Mouse (Mus musculus): ENCODE measurements at regions not wholly inside any gene's neighbourhood (a gene's known extent, or its start where the extent isn't known, plus 50 kb on each side); places are given as distances from the start of the nearest gene placed in this dataset.

GRCm38 (mm10) chr6:14044654-14045053, 173.3 kb upstream of the 2610001J05Rik start:
- Histone ChIP-seq H3K4me3 (replicated peaks; ENCODE audit: insufficient read depth, low read depth, low read length) (no peak overlapping the region), H3K27me3 (ENCODE audit: control insufficient read depth, insufficient read depth, low read length) (no peaks in the 10 kb centered on the region), H3K27ac (ENCODE audit: insufficient read depth, low read length) (no peak overlapping the region), H3K4me1 (ENCODE audit: control insufficient read depth, insufficient read depth, low read length) (no peaks in the 10 kb centered on the region)
- 86% methylated on average over 3 of the region's 3 CpGs for WGBS
- no peak for TF ChIP-seq CTCF (IDR thresholded peaks at IDR 0.05; ENCODE audit: borderline replicate concordance, insufficient read depth, low read depth, low read length)
- TF ChIP-seq POLR2A (IDR thresholded peaks at IDR 0.05; ENCODE audit: borderline replicate concordance, insufficient read depth, low read length): no peak
- DNase-seq: no peak

- no peak overlapping the region for H3K27ac ChIP-seq (ENCODE audit: insufficient read depth, low read length)
- no peaks in the 10 kb centered on the region for H3K4me1 ChIP-seq (ENCODE audit: control insufficient read depth, insufficient read depth, low read length)
- no peaks in the 10 kb centered on the region for H3K27me3 ChIP-seq (ENCODE audit: control insufficient read depth, insufficient read depth, low read length)
- no peak for TF ChIP-seq CTCF (IDR thresholded peaks at IDR 0.05; ENCODE audit: borderline replicate concordance, insufficient read depth, low read depth, low read length)
- no peak for TF ChIP-seq POLR2A (IDR thresholded peaks at IDR 0.05; ENCODE audit: borderline replicate concordance, insufficient read depth, low read length)
- DNase-seq: no peak
- WGBS: 94% methylated on average over 2 of the region's 2 CpGs
- no peak overlapping the region for H3K4me3 ChIP-seq (replicated peaks; ENCODE audit: insufficient read depth, low read depth, low read length)
Observed at GRCm38 (mm10) chr6:14025898-14026297, 154.6 kb upstream of the 2610001J05Rik start.

DNA sequence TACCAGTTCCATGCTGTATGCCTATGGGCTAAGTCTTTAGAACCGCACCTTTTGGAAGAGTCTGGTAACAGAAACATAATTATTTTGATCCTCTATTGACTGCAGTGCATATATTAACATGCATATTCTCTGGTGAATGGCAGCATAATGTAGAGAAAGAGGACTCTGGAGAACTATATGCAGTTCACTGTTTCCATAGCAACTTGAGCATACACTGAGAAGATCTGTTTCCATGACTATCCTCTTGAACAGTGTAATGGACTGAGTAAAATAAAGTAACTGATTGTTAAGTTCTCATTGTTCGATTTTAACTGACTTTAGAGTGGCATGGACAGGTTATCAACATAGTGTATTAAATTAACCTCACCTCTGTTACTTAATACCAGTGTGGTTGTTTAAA, 147.6 kb upstream of the 2610001J05Rik start:
- WGBS: 68% methylated on average over 2 of the region's 2 CpGs
- Histone ChIP-seq H3K4me3 (replicated peaks; ENCODE audit: insufficient read depth, low read depth, low read length) (no peak overlapping the region), H3K4me1 (ENCODE audit: control insufficient read depth, insufficient read depth, low read length) (no peaks in the 10 kb centered on the region), H3K27ac (ENCODE audit: insufficient read depth, low read length) (no peak overlapping the region), H3K27me3 (ENCODE audit: control insufficient read depth, insufficient read depth, low read length) (no peaks in the 10 kb centered on the region)
- TF ChIP-seq POLR2A (IDR thresholded peaks at IDR 0.05; ENCODE audit: borderline replicate concordance, insufficient read depth, low read length) (no peak), CTCF (IDR thresholded peaks at IDR 0.05; ENCODE audit: borderline replicate concordance, insufficient read depth, low read depth, low read length) (no peak)
- no peak for DNase-seq

DNA sequence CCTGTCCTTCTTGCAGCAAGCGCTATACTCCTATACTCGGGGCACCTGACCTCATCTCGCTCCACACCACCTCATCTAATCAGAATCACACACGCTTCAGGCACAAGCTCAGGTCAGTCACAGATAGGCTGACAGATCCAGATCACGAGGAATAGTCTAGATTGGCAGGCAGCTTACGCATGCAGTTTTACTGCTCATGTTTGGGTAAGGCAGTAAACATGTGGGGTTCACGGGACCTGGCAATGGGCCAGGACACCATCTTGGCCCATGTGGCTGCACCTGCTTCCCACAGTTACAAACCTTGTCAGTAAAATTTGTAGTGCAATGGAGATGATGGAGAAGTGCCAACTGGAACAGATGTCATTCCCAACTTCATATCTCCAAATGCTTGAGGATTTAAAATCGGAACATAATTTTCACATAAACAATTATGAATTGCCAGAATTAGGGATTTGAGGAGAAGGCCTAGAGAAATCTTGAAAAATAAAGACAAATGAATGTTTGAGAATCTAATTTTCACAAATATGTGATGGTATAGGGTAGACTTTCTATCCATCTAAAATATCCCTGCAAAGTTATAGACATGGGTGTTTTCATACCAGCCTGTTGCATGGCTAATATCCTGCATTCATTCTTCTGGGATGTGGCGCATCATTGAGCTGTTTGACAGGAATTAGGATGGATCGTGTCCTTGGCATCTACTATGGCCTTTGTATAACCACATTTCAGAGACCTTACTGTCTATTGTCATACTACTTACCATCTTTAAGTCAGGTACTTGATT, 111.5 kb upstream of the 2610001J05Rik start:
- DNase-seq: peak; percentile 80 to 85
- no peaks in the 10 kb centered on the region for H3K27me3 ChIP-seq (ENCODE audit: control insufficient read depth, insufficient read depth, low read length)
- 0 out of 2 replicates have a peak, but pooled peaks have one; percentile 15 for TF ChIP-seq POLR2A (IDR thresholded peaks at IDR 0.05; ENCODE audit: borderline replicate concordance, insufficient read depth, low read length)
- TF ChIP-seq CTCF (IDR thresholded peaks at IDR 0.05; ENCODE audit: borderline replicate concordance, insufficient read depth, low read depth, low read length): no peak
- peaks cover 3% of the 10 kb centered on the region; the same call in 1 of the 2 replicates for H3K4me1 ChIP-seq (ENCODE audit: control insufficient read depth, insufficient read depth, low read length)
- peak overlapping the region; percentile 66; the same call in 1 of the 2 replicates for H3K27ac ChIP-seq (ENCODE audit: insufficient read depth, low read length)
- peak overlapping the region; percentile 43 for H3K4me3 ChIP-seq (replicated peaks; ENCODE audit: insufficient read depth, low read depth, low read length)
- WGBS: 23% methylated on average over 10 of the region's 10 CpGs

GRCm38 (mm10) chr6:13974710-13975506, 103.6 kb upstream of the 2610001J05Rik start:
- Histone ChIP-seq H3K4me1 (ENCODE audit: control insufficient read depth, insufficient read depth, low read length) (peaks cover 2% of the 10 kb centered on the region; the same call in 1 of the 2 replicates), H3K27ac (ENCODE audit: insufficient read depth, low read length) (0 out of 2 replicates have a peak overlapping the region, but pooled peaks have one; percentile 84), H3K4me3 (replicated peaks; ENCODE audit: insufficient read depth, low read depth, low read length) (peak overlapping the region; percentile 44), H3K27me3 (ENCODE audit: control insufficient read depth, insufficient read depth, low read length) (no peaks in the 10 kb centered on the region)
- TF ChIP-seq CTCF (IDR thresholded peaks at IDR 0.05; ENCODE audit: borderline replicate concordance, insufficient read depth, low read depth, low read length): no peak
- no peak for TF ChIP-seq POLR2A (IDR thresholded peaks at IDR 0.05; ENCODE audit: borderline replicate concordance, insufficient read depth, low read length)
- DNase-seq: peak; percentile 18 to 35
- WGBS: 34% methylated on average over 14 of the region's 14 CpGs

DNA sequence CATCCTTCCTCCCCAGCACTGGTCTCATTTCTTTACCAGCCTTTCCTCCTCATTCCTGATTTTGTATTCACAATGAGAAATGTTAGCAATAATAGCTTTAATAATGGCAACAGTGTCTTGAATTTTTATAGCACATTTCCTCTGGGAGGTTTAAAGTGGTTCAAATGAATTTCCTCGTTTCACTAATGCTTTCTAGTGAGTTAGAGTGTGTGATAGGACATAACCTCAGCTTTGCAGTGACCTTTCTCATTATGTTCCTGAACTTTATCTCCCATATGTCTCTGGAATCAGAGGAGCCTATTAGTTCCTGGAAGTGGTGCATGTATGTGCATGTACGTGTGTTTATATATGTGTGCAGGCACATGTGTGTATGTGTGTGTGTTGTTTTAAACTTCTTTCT, 93.2 kb upstream of the 2610001J05Rik start:
- H3K4me1 ChIP-seq (ENCODE audit: control insufficient read depth, insufficient read depth, low read length): no peaks in the 10 kb centered on the region
- H3K27me3 ChIP-seq (ENCODE audit: control insufficient read depth, insufficient read depth, low read length): no peaks in the 10 kb centered on the region
- H3K4me3 ChIP-seq (replicated peaks; ENCODE audit: insufficient read depth, low read depth, low read length): no peak overlapping the region
- TF ChIP-seq CTCF (IDR thresholded peaks at IDR 0.05; ENCODE audit: borderline replicate concordance, insufficient read depth, low read depth, low read length): no peak
- no peak for TF ChIP-seq POLR2A (IDR thresholded peaks at IDR 0.05; ENCODE audit: borderline replicate concordance, insufficient read depth, low read length)
- no peak for DNase-seq
- no peak overlapping the region for H3K27ac ChIP-seq (ENCODE audit: insufficient read depth, low read length)
- WGBS: 80% methylated on average over 2 of the region's 2 CpGs

DNA sequence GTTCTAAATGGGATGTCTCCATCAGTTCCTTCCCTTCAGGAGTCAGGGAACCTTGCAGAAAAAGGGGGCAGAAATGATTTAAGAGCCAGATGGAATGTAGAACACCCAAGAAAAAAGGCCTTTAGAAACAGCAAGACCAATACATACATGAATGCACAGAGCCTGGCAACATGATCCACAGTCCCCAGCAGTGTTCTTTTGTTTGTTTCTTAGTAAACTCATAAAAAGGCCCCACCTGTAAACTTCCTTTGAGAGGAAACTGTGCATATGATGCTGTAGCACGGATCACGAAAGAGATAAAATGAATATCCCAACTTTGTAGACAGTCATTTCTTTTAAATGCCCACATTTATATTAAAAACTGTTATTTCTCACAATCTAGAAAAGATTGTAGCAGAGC, 92.7 kb upstream of the 2610001J05Rik start:
- 57% methylated on average over 2 of the region's 2 CpGs for WGBS
- H3K4me1 ChIP-seq (ENCODE audit: control insufficient read depth, insufficient read depth, low read length): no peaks in the 10 kb centered on the region
- no peaks in the 10 kb centered on the region for H3K27me3 ChIP-seq (ENCODE audit: control insufficient read depth, insufficient read depth, low read length)
- no peak overlapping the region for H3K4me3 ChIP-seq (replicated peaks; ENCODE audit: insufficient read depth, low read depth, low read length)
- DNase-seq: no peak
- no peak overlapping the region for H3K27ac ChIP-seq (ENCODE audit: insufficient read depth, low read length)
- TF ChIP-seq POLR2A (IDR thresholded peaks at IDR 0.05; ENCODE audit: borderline replicate concordance, insufficient read depth, low read length) (no peak), CTCF (IDR thresholded peaks at IDR 0.05; ENCODE audit: borderline replicate concordance, insufficient read depth, low read depth, low read length) (no peak)
